Mouse (Mus musculus) embryonic fibroblast, embryonic 13.5 days (primary cell): Measurements from ENCODE around the gene Lgals4. TPM values are rescaled to one million over a fixed set of nuclear protein-coding genes. Genes with fewer than 3 reads are reported as not detected.

ENCODE experiments used
- H3K27ac ChIP-seq: 2 replicates; pipeline ENCODE4 v1.5.1; 2012; ENCODE audit warnings: low read length, control low read depth, inconsistent platforms; ENCODE audit not compliant: insufficient read depth
- H3K4me1 ChIP-seq: 2 replicates; pipeline ENCODE4 v1.6.1; 2011; ENCODE audit warnings: low read length; ENCODE audit not compliant: control insufficient read depth, insufficient read depth
- H3K4me3 ChIP-seq: 2 replicates; pipeline ENCODE4 v1.5.1; 2011; ENCODE audit warnings: mild to moderate bottlenecking, control low read depth, low read length; ENCODE audit not compliant: insufficient read depth
- CTCF ChIP-seq: IDR thresholded peaks from 2 replicates; pipeline ENCODE4 v1.5.1; 2011; ENCODE audit warnings: mild to moderate bottlenecking, control low read depth, low read length, moderate library complexity, borderline replicate concordance; ENCODE audit not compliant: insufficient read depth
- POLR2A ChIP-seq: IDR thresholded peaks from 2 replicates; pipeline ENCODE4 v1.6.1; 2011; ENCODE audit warnings: low read depth, mild to moderate bottlenecking, control low read depth, low read length, moderate library complexity
- polyA plus RNA-seq: library from polyadenylated mRNA; stranded (reverse); fragments of >200 nt; gene quantifications from 2 replicates; pipeline ENCODE4 v1.2.4, GENCODE M21; 2011; ENCODE audit warnings: low read depth; ENCODE audit not compliant: missing spikeins, insufficient read length

The Lgals4 gene
- polyA plus RNA-seq, 1 experiment, result 6.5 TPM

- peak overlapping the region; percentile 78 for H3K27ac ChIP-seq
- H3K4me1 ChIP-seq, result peaks cover 26% of the 10 kb centered on the region
- TF ChIP-seq CTCF, result no peak
- 0 out of 2 replicates have a peak, but pooled peaks have one; percentile 29 for TF ChIP-seq POLR2A
- H3K4me3 ChIP-seq, result no peak overlapping the region
These were observed 13.0 kb upstream of the Lgals4 start for GRCm38 (mm10) chr7:28820358-28821260.

- no peak for TF ChIP-seq POLR2A
- no peak for TF ChIP-seq CTCF
- no peak overlapping the region for H3K4me3 ChIP-seq
- H3K4me1 ChIP-seq, result peaks cover 29% of the 10 kb centered on the region
- peak overlapping the region; percentile 78 for H3K27ac ChIP-seq
These were observed 12.3 kb upstream of the Lgals4 start for GRCm38 (mm10) chr7:28821261-28821831.

DNA sequence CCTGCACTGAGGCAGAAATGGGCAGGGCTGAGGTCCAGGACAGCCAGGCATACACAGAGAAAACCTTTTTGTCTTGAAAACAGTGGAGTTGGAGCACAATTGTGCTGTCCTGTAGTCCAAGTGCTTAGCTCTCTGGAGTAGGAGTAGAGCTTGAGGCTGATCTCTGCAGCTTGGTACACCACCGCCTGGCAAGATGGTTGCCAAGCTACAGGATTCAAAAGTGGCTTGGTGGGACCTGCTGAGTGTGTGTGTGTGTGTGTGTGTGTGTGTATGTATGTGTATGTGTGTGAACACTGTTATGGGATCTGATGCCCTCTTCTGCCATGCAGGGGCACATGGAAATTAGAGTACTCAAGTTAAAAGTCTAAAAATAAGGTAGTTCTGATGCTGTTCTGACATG is 11.1 kb upstream of the Lgals4 start:
- Histone ChIP-seq H3K4me3 (no peak overlapping the region), H3K27ac (no peak overlapping the region), H3K4me1 (peaks cover 26% of the 10 kb centered on the region)
- TF ChIP-seq CTCF (no peak), POLR2A (no peak)

DNA sequence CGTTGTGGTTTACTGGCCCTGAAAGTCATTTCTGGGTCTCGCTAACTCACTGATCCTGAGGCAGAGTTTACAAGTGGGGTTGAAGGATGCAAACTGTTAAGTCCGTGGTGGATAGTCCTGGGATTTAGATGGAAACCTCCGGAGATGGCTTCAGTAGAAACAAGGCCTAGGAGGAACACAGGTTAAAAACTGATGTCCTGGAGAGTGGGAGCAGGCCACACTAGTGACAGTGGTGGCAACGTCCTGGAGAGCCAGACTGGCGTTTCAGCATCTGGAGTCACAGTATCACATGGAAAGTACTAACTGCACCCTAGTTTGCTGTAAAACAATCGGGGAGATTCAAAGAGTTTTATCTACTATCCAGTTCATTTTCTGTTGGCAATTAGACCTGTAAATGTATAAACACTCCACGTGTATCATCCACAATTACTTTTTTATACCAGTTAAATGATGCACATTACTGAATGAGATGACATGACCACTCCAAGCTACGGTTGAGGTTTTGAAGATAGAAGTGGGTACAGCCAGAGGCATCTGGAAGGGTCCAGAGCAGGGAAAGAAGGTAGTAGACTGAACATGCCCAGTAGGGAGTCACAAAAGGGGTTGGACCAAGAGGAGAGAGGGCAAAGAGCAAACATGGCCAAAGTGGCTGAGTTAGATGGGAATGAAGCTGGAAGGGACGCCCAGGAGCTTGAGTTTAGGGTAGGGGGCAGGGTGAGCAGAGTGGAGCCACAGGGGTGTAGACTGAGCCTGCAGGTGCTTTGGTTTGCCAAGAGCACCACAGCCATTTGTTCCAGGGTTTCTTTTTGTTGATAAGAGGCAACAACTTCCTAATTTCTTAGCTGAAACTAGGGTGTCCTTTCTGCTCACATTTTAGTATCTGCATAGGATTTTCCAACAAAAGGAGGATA is 10.4 kb upstream of the Lgals4 start:
- Histone ChIP-seq H3K27ac (peak overlapping the region; percentile 2; the same call in 1 of the 2 replicates), H3K4me3 (no peak overlapping the region), H3K4me1 (peaks cover 26% of the 10 kb centered on the region)
- no peak for TF ChIP-seq CTCF
- TF ChIP-seq POLR2A, result 0 out of 2 replicates have a peak, but pooled peaks have one; percentile 8

- peak overlapping the region; percentile 88; the same call in 1 of the 2 replicates for H3K27ac ChIP-seq
- TF ChIP-seq POLR2A (no peak), CTCF (no peak)
- peaks cover 24% of the 10 kb centered on the region for H3K4me1 ChIP-seq
- no peak overlapping the region for H3K4me3 ChIP-seq
These were observed 9.7 kb upstream of the Lgals4 start for GRCm38 (mm10) chr7:28823932-28824331.

DNA sequence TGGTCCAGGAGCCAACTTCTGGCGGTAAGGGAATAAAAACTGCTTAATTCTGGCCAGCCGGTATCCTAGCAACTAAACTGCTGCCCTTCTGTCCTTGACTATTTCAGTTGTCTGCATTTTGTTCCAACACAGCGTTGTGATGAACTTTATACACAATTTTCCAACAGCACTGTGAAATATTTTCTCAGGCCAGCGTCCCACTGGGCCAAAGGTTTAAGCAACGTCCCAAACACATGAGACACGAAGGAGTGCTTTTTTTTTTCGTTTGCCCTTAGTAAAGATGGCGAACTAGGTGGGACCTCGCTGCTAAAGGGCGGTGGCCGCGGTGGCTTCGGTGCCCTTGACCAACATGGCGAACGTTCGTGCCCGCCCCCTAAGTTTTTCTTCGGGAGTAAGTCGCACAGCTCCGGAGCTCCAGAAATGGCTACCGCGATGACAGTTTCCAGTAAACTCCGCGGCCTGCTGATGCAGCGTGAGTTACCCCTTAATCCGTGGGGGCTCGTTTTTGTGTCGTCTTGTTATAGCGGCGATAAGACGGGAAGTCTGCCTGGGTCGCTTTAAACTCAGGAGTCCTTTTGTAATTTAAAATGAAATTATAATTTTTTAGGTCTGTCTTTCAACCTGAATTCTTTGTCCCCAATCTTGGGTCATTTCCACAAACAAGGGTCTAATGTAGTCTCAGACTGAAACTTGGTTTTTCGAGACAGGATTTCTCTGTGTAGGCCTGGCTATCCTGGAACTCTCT is 8.5 kb upstream of the Lgals4 start, which contains the start of gene Ech1:
TSS of gene Ech1 (plus strand) at position 277 of the 745 bp plus-strand sequence.
- H3K4me3 ChIP-seq, result peak within 1 kb of the TSS; percentile 51
- peak within 1 kb of the TSS; percentile 88 for H3K27ac ChIP-seq
- TF ChIP-seq CTCF, result no peak
- TF ChIP-seq POLR2A, result peak; percentile 79
- H3K4me1 ChIP-seq, result peaks cover 18% of the 10 kb centered on the region

DNA sequence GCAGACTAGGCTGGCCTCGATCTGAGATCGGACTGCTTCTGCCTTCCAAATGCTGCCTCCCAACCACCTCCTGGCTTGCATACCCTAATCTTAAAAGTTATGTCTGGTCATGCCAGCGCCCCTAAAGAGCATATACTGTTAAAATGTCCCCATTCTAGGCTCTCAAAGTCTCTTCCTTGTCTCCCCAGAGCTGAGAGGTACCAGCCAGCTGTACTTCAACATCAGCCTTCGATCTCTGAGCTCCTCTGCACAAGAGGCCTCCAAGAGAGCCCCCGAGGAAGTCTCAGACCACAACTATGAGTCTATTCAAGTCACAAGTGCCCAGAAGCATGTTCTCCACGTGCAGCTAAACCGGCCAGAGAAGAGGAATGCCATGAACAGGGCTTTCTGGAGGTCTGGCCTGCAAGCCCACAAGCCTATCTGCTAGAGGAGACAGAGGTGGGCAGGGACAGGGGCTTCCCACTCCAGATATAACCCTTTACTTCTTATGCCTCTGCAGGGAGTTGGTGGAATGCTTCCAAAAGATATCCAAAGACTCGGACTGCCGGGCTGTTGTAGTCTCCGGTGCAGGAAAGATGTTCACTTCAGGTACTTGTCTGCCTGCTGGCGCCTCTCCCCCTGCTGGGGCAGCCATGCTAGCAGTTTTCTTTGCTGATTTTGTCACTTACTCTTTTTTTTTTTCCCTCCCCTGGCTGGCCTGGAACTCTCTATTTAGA is 7.8 kb upstream of the Lgals4 start:
- peaks cover 11% of the 10 kb centered on the region for H3K4me1 ChIP-seq

GRCm38 (mm10) chr7:28826402-28826772 is 7.3 kb upstream of the Lgals4 start:
- H3K27ac ChIP-seq, result peak overlapping the region; percentile 84; the same call in 1 of the 2 replicates
- TF ChIP-seq POLR2A (no peak), CTCF (no peak)
- no peak overlapping the region for H3K4me3 ChIP-seq
- peaks cover 9% of the 10 kb centered on the region; the same call in 1 of the 2 replicates for H3K4me1 ChIP-seq

More for the DNA sequence above, 7.8 kb upstream of the Lgals4 start:
- H3K27ac ChIP-seq, result peak overlapping the region; percentile 84
- peak; percentile 36; the same call in 1 of the 2 replicates for TF ChIP-seq POLR2A
- no peak for TF ChIP-seq CTCF
- peak overlapping the region; percentile 51 for H3K4me3 ChIP-seq
